Mouse (Mus musculus): Measurements from ENCODE around the gene Ptma. TPM values are rescaled to one million over a fixed set of nuclear protein-coding genes. Genes with fewer than 3 reads are reported as not detected.

Gene Ptma
- polyA plus RNA-seq (2014; fragmentation: Nextera tagmentation; extraction: Ambion mirVana), result 788 and 789 TPM in 2 replicates

GRCm38 (mm10) chr1:86526116-86526788, at the start of gene Ptma:
TSS of gene Ptma (plus strand) at chr1:86526726.
- ATAC-seq (ENCODE audit: insufficient number of reproducible peaks, insufficient read depth, low FRiP score, low read depth), result peak; percentile 92
- Histone ChIP-seq H3K27me3 (ENCODE audit: control insufficient read depth, insufficient read depth, low read length) (no peaks in the 10 kb centered on the region), H3K4me3 (ENCODE audit: control insufficient read depth in 1 of 2, insufficient read depth in 1 of 2, low read depth in 1 of 2, low read length in 2 of 2) (peak within 1 kb of the TSS; percentile 95 to 99), H3K36me3 (ENCODE audit: control insufficient read depth, insufficient read depth, low read length) (peaks cover 21% of the 10 kb centered on the region), H3K4me1 (ENCODE audit: control insufficient read depth in 2 of 2, insufficient read depth in 2 of 2, low read length in 2 of 2) (peaks cover 18 to 29% of the 10 kb centered on the region in 2 experiments), H3K9ac (ENCODE audit: low read length) (peak within 1 kb of the TSS; percentile 100), H3K27ac (replicated peaks in 1 of 2; ENCODE audit: control insufficient read depth in 1 of 2, insufficient read depth in 1 of 2, low read depth in 2 of 2, low read length in 2 of 2) (peak within 1 kb of the TSS; percentile 99), H3K4me2 (ENCODE audit: low read length) (peak within 1 kb of the TSS; percentile 87), H3K9me3 (ENCODE audit: control insufficient read depth, low read length) (no peaks in the 10 kb centered on the region)
- WGBS, result under 1% methylated on average over 47 of the region's 63 CpGs

DNA sequence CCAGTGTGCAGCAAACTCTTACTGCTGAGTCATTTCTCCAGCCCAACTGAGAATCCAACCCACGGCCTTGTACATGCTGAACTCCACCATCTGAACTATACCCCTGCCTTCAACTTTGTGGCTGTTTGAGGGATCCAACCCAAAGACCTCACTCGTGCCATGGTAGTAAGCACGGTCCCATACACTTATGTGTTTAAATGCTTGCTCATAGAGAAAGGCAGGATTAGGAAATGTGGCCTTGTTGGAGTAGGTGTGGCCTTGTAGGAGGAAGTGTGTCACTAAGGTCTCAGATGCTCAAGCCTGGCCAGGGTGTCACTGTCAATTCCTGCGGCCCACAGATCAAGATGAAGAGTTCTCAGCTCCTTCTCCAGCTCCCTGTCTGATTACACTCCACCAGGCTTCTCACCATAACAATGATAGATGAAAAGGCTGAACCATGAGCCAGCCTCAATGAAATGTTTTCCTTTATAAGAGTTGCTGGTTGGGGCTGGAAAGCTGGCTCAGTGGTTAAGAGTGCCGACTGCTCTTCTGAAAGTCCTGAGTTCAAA, 48.7 kb upstream of the Ptma start:
- no peaks in the 10 kb centered on the region for H3K27me3 ChIP-seq (ENCODE audit: control insufficient read depth, insufficient read depth, low read length)
- no peak overlapping the region for H3K4me2 ChIP-seq (ENCODE audit: low read length)
- H3K4me1 ChIP-seq (ENCODE audit: control insufficient read depth in 2 of 2, insufficient read depth in 2 of 2, low read length in 2 of 2), result peaks cover 6 to 9% of the 10 kb centered on the region in 2 experiments
- no peaks in the 10 kb centered on the region for H3K36me3 ChIP-seq (ENCODE audit: control insufficient read depth, insufficient read depth, low read length)
- ATAC-seq (ENCODE audit: insufficient number of reproducible peaks, insufficient read depth, low FRiP score, low read depth), result no peak
- no peak overlapping the region for H3K9ac ChIP-seq (ENCODE audit: low read length)
- H3K27ac ChIP-seq (replicated peaks in 1 of 2; ENCODE audit: control insufficient read depth in 1 of 2, insufficient read depth in 1 of 2, low read depth in 2 of 2, low read length in 2 of 2), result no peak overlapping the region
- 91% methylated on average over 5 of the region's 5 CpGs for WGBS
- no peaks in the 10 kb centered on the region for H3K9me3 ChIP-seq (ENCODE audit: control insufficient read depth, low read length)
- H3K4me3 ChIP-seq (ENCODE audit: control insufficient read depth in 1 of 2, insufficient read depth in 1 of 2, low read depth in 1 of 2, low read length in 2 of 2), result no peak overlapping the region

GRCm38 (mm10) chr1:86479099-86479825, 47.3 kb upstream of the Ptma start:
- no peak overlapping the region for H3K4me3 ChIP-seq (ENCODE audit: control insufficient read depth in 1 of 2, insufficient read depth in 1 of 2, low read depth in 1 of 2, low read length in 2 of 2)
- H3K27me3 ChIP-seq (ENCODE audit: control insufficient read depth, insufficient read depth, low read length), result no peaks in the 10 kb centered on the region
- no peak overlapping the region for H3K27ac ChIP-seq (replicated peaks in 1 of 2; ENCODE audit: control insufficient read depth in 1 of 2, insufficient read depth in 1 of 2, low read depth in 2 of 2, low read length in 2 of 2)
- 74% methylated on average over 8 of the region's 8 CpGs for WGBS
- no peaks in the 10 kb centered on the region for H3K9me3 ChIP-seq (ENCODE audit: control insufficient read depth, low read length)
- no peak overlapping the region for H3K9ac ChIP-seq (ENCODE audit: low read length)
- ATAC-seq (ENCODE audit: insufficient number of reproducible peaks, insufficient read depth, low FRiP score, low read depth), result no peak
- no peaks in the 10 kb centered on the region for H3K36me3 ChIP-seq (ENCODE audit: control insufficient read depth, insufficient read depth, low read length)
- H3K4me1 ChIP-seq (ENCODE audit: control insufficient read depth in 2 of 2, insufficient read depth in 2 of 2, low read length in 2 of 2), result peaks cover 2 to 5% of the 10 kb centered on the region in 2 experiments; a peak in 2 of 4 replicates
- H3K4me2 ChIP-seq (ENCODE audit: low read length), result no peak overlapping the region

- Histone ChIP-seq H3K4me3 (ENCODE audit: control insufficient read depth in 1 of 2, insufficient read depth in 1 of 2, low read depth in 1 of 2, low read length in 2 of 2) (no peak overlapping the region), H3K9me3 (ENCODE audit: control insufficient read depth, low read length) (no peaks in the 10 kb centered on the region), H3K27me3 (ENCODE audit: control insufficient read depth, insufficient read depth, low read length) (no peaks in the 10 kb centered on the region), H3K9ac (ENCODE audit: low read length) (no peak overlapping the region), H3K4me1 (ENCODE audit: control insufficient read depth in 2 of 2, insufficient read depth in 2 of 2, low read length in 2 of 2) (peaks cover 2 to 5% of the 10 kb centered on the region in 2 experiments; a peak in 2 of 4 replicates), H3K27ac (replicated peaks in 1 of 2; ENCODE audit: control insufficient read depth in 1 of 2, insufficient read depth in 1 of 2, low read depth in 2 of 2, low read length in 2 of 2) (no peak overlapping the region), H3K4me2 (ENCODE audit: low read length) (no peak overlapping the region), H3K36me3 (ENCODE audit: control insufficient read depth, insufficient read depth, low read length) (no peaks in the 10 kb centered on the region)
- no peak for ATAC-seq (ENCODE audit: insufficient number of reproducible peaks, insufficient read depth, low FRiP score, low read depth)
- WGBS, result 92% methylated on average over 6 of the region's 6 CpGs
These were observed 46.2 kb upstream of the Ptma start for GRCm38 (mm10) chr1:86480288-86480687.

- no peak for ATAC-seq (ENCODE audit: insufficient number of reproducible peaks, insufficient read depth, low FRiP score, low read depth)
- Histone ChIP-seq H3K27ac (replicated peaks in 1 of 2; ENCODE audit: control insufficient read depth in 1 of 2, insufficient read depth in 1 of 2, low read depth in 2 of 2, low read length in 2 of 2) (no peak overlapping the region), H3K4me2 (ENCODE audit: low read length) (no peak overlapping the region), H3K4me1 (ENCODE audit: control insufficient read depth in 2 of 2, insufficient read depth in 2 of 2, low read length in 2 of 2) (peaks cover 2 to 5% of the 10 kb centered on the region in 2 experiments; a peak in 2 of 4 replicates), H3K9ac (ENCODE audit: low read length) (no peak overlapping the region), H3K27me3 (ENCODE audit: control insufficient read depth, insufficient read depth, low read length) (no peaks in the 10 kb centered on the region), H3K36me3 (ENCODE audit: control insufficient read depth, insufficient read depth, low read length) (no peaks in the 10 kb centered on the region), H3K4me3 (ENCODE audit: control insufficient read depth in 1 of 2, insufficient read depth in 1 of 2, low read depth in 1 of 2, low read length in 2 of 2) (no peak overlapping the region), H3K9me3 (ENCODE audit: control insufficient read depth, low read length) (no peaks in the 10 kb centered on the region)
- WGBS, result 77% methylated on average over 8 of the region's 8 CpGs
These were observed 45.6 kb upstream of the Ptma start for GRCm38 (mm10) chr1:86480735-86481447.

- Histone ChIP-seq H3K4me3 (ENCODE audit: control insufficient read depth in 1 of 2, insufficient read depth in 1 of 2, low read depth in 1 of 2, low read length in 2 of 2) (no peak overlapping the region), H3K4me2 (ENCODE audit: low read length) (no peak overlapping the region), H3K9me3 (ENCODE audit: control insufficient read depth, low read length) (no peaks in the 10 kb centered on the region), H3K36me3 (ENCODE audit: control insufficient read depth, insufficient read depth, low read length) (no peaks in the 10 kb centered on the region), H3K9ac (ENCODE audit: low read length) (no peak overlapping the region), H3K27ac (replicated peaks in 1 of 2; ENCODE audit: control insufficient read depth in 1 of 2, insufficient read depth in 1 of 2, low read depth in 2 of 2, low read length in 2 of 2) (no peak overlapping the region), H3K27me3 (ENCODE audit: control insufficient read depth, insufficient read depth, low read length) (no peaks in the 10 kb centered on the region), H3K4me1 (ENCODE audit: control insufficient read depth in 2 of 2, insufficient read depth in 2 of 2, low read length in 2 of 2) (peaks cover 2 to 5% of the 10 kb centered on the region in 2 experiments; a peak in 2 of 4 replicates)
- ATAC-seq (ENCODE audit: insufficient number of reproducible peaks, insufficient read depth, low FRiP score, low read depth), result no peak
- WGBS, result 68% methylated on average over 7 of the region's 7 CpGs
These were observed 45.1 kb upstream of the Ptma start for GRCm38 (mm10) chr1:86481468-86481867.

- Histone ChIP-seq H3K4me1 (ENCODE audit: control insufficient read depth in 2 of 2, insufficient read depth in 2 of 2, low read length in 2 of 2) (peaks cover 2 to 5% of the 10 kb centered on the region in 2 experiments; a peak in 2 of 4 replicates), H3K4me3 (ENCODE audit: control insufficient read depth in 1 of 2, insufficient read depth in 1 of 2, low read depth in 1 of 2, low read length in 2 of 2) (no peak overlapping the region), H3K9me3 (ENCODE audit: control insufficient read depth, low read length) (no peaks in the 10 kb centered on the region), H3K27ac (replicated peaks in 1 of 2; ENCODE audit: control insufficient read depth in 1 of 2, insufficient read depth in 1 of 2, low read depth in 2 of 2, low read length in 2 of 2) (no peak overlapping the region), H3K4me2 (ENCODE audit: low read length) (no peak overlapping the region), H3K36me3 (ENCODE audit: control insufficient read depth, insufficient read depth, low read length) (no peaks in the 10 kb centered on the region), H3K27me3 (ENCODE audit: control insufficient read depth, insufficient read depth, low read length) (no peaks in the 10 kb centered on the region), H3K9ac (ENCODE audit: low read length) (no peak overlapping the region)
- no peak for ATAC-seq (ENCODE audit: insufficient number of reproducible peaks, insufficient read depth, low FRiP score, low read depth)
- WGBS, result 90% methylated on average over 11 of the region's 11 CpGs
These were observed 44.2 kb upstream of the Ptma start for GRCm38 (mm10) chr1:86482288-86482687.
